Mouse (Mus musculus) adrenal gland, postnatal 14 days (tissue): ENCODE measurements at regions not wholly inside any gene's neighbourhood (a gene's known extent, or its start where the extent isn't known, plus 50 kb on each side); places are given as distances from the start of the nearest gene placed in this dataset.

ENCODE experiments used
- DNase-seq: peaks from one replicate; pipeline ENCODE4 v3.0.0; 2021; ENCODE audit warnings: mixed read lengths

- no peak for DNase-seq
These were observed 60.0 kb downstream of the Ubiad1 start for GRCm38 (mm10) chr4:148384251-148385230.

- no peak for DNase-seq
These were observed 64.0 kb downstream of the Ubiad1 start for GRCm38 (mm10) chr4:148380562-148380961.

GRCm38 (mm10) chr4:148378491-148378890 lies 66.1 kb downstream of the Ubiad1 start:
- DNase-seq: no peak

GRCm38 (mm10) chr4:148377368-148377767 lies 67.2 kb downstream of the Ubiad1 start:
- DNase-seq: peak; percentile 77

- peak; percentile 71 for DNase-seq
These were observed 68.1 kb downstream of the Ubiad1 start for GRCm38 (mm10) chr4:148376439-148376838.

- DNase-seq: no peak
These were observed 73.1 kb downstream of the Ubiad1 start for GRCm38 (mm10) chr4:148371489-148371888.

GRCm38 (mm10) chr4:148367671-148368070 lies 76.9 kb downstream of the Ubiad1 start:
- DNase-seq: no peak

GRCm38 (mm10) chr4:148365804-148366203 lies 78.0 kb upstream of the Disp3 start:
- DNase-seq: no peak

GRCm38 (mm10) chr4:148363366-148364121 lies 75.8 kb upstream of the Disp3 start:
- no peak for DNase-seq

GRCm38 (mm10) chr4:148360931-148361330 lies 73.2 kb upstream of the Disp3 start:
- DNase-seq: no peak

- DNase-seq: no peak
These were observed 70.6 kb upstream of the Disp3 start for GRCm38 (mm10) chr4:148358336-148358735.

GRCm38 (mm10) chr4:148357221-148357621 lies 69.5 kb upstream of the Disp3 start:
- no peak for DNase-seq

GRCm38 (mm10) chr4:148356654-148357053 lies 68.9 kb upstream of the Disp3 start:
- DNase-seq: peak; percentile 12

- peak; percentile 27 for DNase-seq
These were observed 66.2 kb upstream of the Disp3 start for GRCm38 (mm10) chr4:148353969-148354368.

- no peak for DNase-seq
These were observed 64.9 kb upstream of the Disp3 start for GRCm38 (mm10) chr4:148352690-148353089.

- no peak for DNase-seq
These were observed 53.9 kb upstream of the Disp3 start for GRCm38 (mm10) chr4:148341531-148342157.

- DNase-seq: no peak
These were observed 52.6 kb upstream of the Disp3 start for GRCm38 (mm10) chr4:148340342-148340741.

- DNase-seq: peak; percentile 43
These were observed 50.4 kb upstream of the Disp3 start for GRCm38 (mm10) chr4:148337890-148338880.
